Mouse (Mus musculus) bone marrow macrophage, adult 2 months (primary cell): ENCODE data around the gene Ccnd2.

Experiments
- CTCF ChIP-seq: IDR thresholded peaks from 2 replicates; pipeline ENCODE4 v1.5.1; 2012; ENCODE audit warnings: low read depth, mild to moderate bottlenecking, low read length, moderate library complexity
- POLR2A ChIP-seq: IDR thresholded peaks from 2 replicates; pipeline ENCODE4 v1.6.1; 2012; ENCODE audit warnings: mild to moderate bottlenecking, low read depth, low read length, borderline replicate concordance

- TF ChIP-seq POLR2A = no peak
- no peak for TF ChIP-seq CTCF
Observed at GRCm38 (mm10) chr6:127081820-127082219, 70.2 kb downstream of the Ccnd2 start.
